In genomic region chr6:39483656-39484055, GRCm38 (mm10) we compare ENCODE assay signal across 25 mouse cellular contexts.
DNase-seq lines count a peak whose midpoint lies in the region; ATAC-seq and TF ChIP-seq lines count a peak whose summit lies in the region.
"Had no signal": no experiment of that assay in that cellular context is flagged by ENCODE, and none has a peak within 500 bp of the region (broad histone marks: within the 10 kb centered on the region; RNA-seq: fewer than 3 reads in every experiment).

No protein-coding gene starts in this region.

- H3K9ac ChIP-seq in heart, adult 2 months (ENCODE audit: low read depth, low read length): no peak overlapping the region
- no peak overlapping the region for H3K9ac ChIP-seq in heart, embryonic 11.5 days (ENCODE audit: low read depth, low read length)
- no peak overlapping the region for H3K9ac ChIP-seq in liver, embryonic 14.5 days (replicated peaks)
- no peak overlapping the region for H3K9ac ChIP-seq in liver, embryonic 11.5 days (ENCODE audit: low read depth, low read length)
- no peak overlapping the region for H3K9ac ChIP-seq in neural tube, embryonic 15.5 days (replicated peaks)
- H3K9ac ChIP-seq: embryonic facial prominence, embryonic 13.5 days; forebrain, embryonic 12.5 days; heart, embryonic 12.5 days; limb, embryonic 15.5 days; lung, embryonic 15.5 days had no signal

- H3K4me1 ChIP-seq in heart, adult 2 months (ENCODE audit: control insufficient read depth, insufficient read depth, low read length): no peaks in the 10 kb centered on the region
- no peaks in the 10 kb centered on the region for H3K4me1 ChIP-seq in heart, embryonic 11.5 days (ENCODE audit: control insufficient read depth, insufficient read depth, low read length)
- H3K4me1 ChIP-seq in liver, embryonic 14.5 days (replicated peaks; ENCODE audit: control insufficient read depth in 2 of 2, insufficient read depth in 2 of 2, low read length in 1 of 2): no peaks in the 10 kb centered on the region
- H3K4me1 ChIP-seq in liver, embryonic 11.5 days (replicated peaks; ENCODE audit: control insufficient read depth, insufficient read depth, low read length): no peaks in the 10 kb centered on the region
- H3K4me1 ChIP-seq in E14TG2a.4 (replicated peaks; ENCODE audit: low read depth, low read length): peaks cover 16% of the 10 kb centered on the region
- peaks cover 6% of the 10 kb centered on the region for H3K4me1 ChIP-seq in neural tube, embryonic 15.5 days
- H3K4me1 ChIP-seq: forebrain, embryonic 12.5 days; heart, embryonic 12.5 days; lung, embryonic 15.5 days; midbrain, embryonic 10.5 days had no signal

- ATAC-seq in heart, embryonic 11.5 days (replicated peaks; ENCODE audit: insufficient number of reproducible peaks, low FRiP score, low TSS enrichment): no peak
- ATAC-seq in liver, embryonic 14.5 days (ENCODE audit: insufficient read depth): no peak
- ATAC-seq in liver, embryonic 11.5 days (replicated peaks; ENCODE audit: low FRiP score): no peak
- no peak for ATAC-seq in neural tube, embryonic 15.5 days (ENCODE audit: low FRiP score)

- H3K79me2 ChIP-seq in heart, adult 2 months (replicated peaks; ENCODE audit: control insufficient read depth, insufficient read depth, low read length): no peaks in the 10 kb centered on the region

- H3K9me3 ChIP-seq in heart, embryonic 11.5 days (replicated peaks; ENCODE audit: control insufficient read depth, low read length): no peaks in the 10 kb centered on the region; the same call in 1 of the 2 replicates
- no peaks in the 10 kb centered on the region for H3K9me3 ChIP-seq in liver, embryonic 14.5 days (ENCODE audit: control insufficient read depth, low read length)
- H3K9me3 ChIP-seq in liver, embryonic 11.5 days (ENCODE audit: control insufficient read depth, low read length): no peaks in the 10 kb centered on the region
- peaks cover 3% of the 10 kb centered on the region; the same call in 1 of the 2 replicates for H3K9me3 ChIP-seq in E14TG2a.4 (ENCODE audit: low read length)
- H3K9me3 ChIP-seq in neural tube, embryonic 15.5 days (replicated peaks): no peaks in the 10 kb centered on the region
- H3K9me3 ChIP-seq: embryonic facial prominence, embryonic 13.5 days; forebrain, embryonic 12.5 days; heart, embryonic 12.5 days; limb, embryonic 15.5 days; lung, embryonic 15.5 days had no signal

- no peak overlapping the region for H3K4me2 ChIP-seq in heart, embryonic 11.5 days
- H3K4me2 ChIP-seq in liver, embryonic 14.5 days (ENCODE audit: low read depth): no peak overlapping the region
- H3K4me2 ChIP-seq in liver, embryonic 11.5 days: no peak overlapping the region
- no peak overlapping the region for H3K4me2 ChIP-seq in neural tube, embryonic 15.5 days
- H3K4me2 ChIP-seq: embryonic facial prominence, embryonic 13.5 days; forebrain, embryonic 12.5 days; heart, embryonic 12.5 days; limb, embryonic 15.5 days; lung, embryonic 15.5 days had no signal

- intact Hi-C loops in heart, adult 2 months (cut with DNase I): no loop called here

- 92% methylated on average over 4 of the region's 4 CpGs for WGBS in heart, adult 2 months
- 93% methylated on average over 4 of the region's 4 CpGs for WGBS in heart, embryonic 11.5 days (ENCODE audit: insufficient replicate concordance)
- 82% methylated on average over 4 of the region's 4 CpGs for WGBS in liver, embryonic 14.5 days (ENCODE audit: insufficient replicate concordance)
- 95% methylated on average over 4 of the region's 4 CpGs for WGBS in liver, embryonic 11.5 days
- WGBS in neural tube, embryonic 15.5 days: 96% methylated on average over 4 of the region's 4 CpGs

- DNase-seq in heart, adult 2 months: no peak
- DNase-seq in liver, embryonic 14.5 days (ENCODE audit: low read depth in 3 of 3, low spot score in 3 of 3): no peak
- DNase-seq in liver, embryonic 11.5 days (ENCODE audit: low spot score): no peak
- DNase-seq in R1 (ENCODE audit: low read depth, low spot score): peak; percentile 84
- no peak for DNase-seq in spleen, adult 18-20 months
- DNase-seq: adrenal gland, adult 2 months; B cell, adult 2 months; cerebellum, adult 11-12 months; cerebellum, postnatal 25 days; embryo, embryonic 11 days; heart, postnatal 10 days; kidney, adult 2 months; kidney, postnatal 10 days; left cerebral cortex, postnatal 4 days had no signal

- TF ChIP-seq EP300 in heart, adult 2 months (IDR thresholded peaks at IDR 0.05; ENCODE audit: insufficient read depth, low read depth, low read length): no peak
- no peak for TF ChIP-seq EP300 in liver, embryonic 14.5 days (IDR thresholded peaks at IDR 0.05; ENCODE audit: low read depth)

- no peaks in the 10 kb centered on the region for H3K36me3 ChIP-seq in heart, adult 2 months (ENCODE audit: control insufficient read depth, insufficient read depth, low read length)
- H3K36me3 ChIP-seq in heart, embryonic 11.5 days (ENCODE audit: control insufficient read depth, insufficient read depth, low read length): peaks cover 45% of the 10 kb centered on the region
- H3K36me3 ChIP-seq in liver, embryonic 14.5 days (replicated peaks; ENCODE audit: control insufficient read depth, insufficient read depth, low read depth): no peaks in the 10 kb centered on the region
- peaks cover 13% of the 10 kb centered on the region for H3K36me3 ChIP-seq in liver, embryonic 11.5 days (ENCODE audit: control insufficient read depth, insufficient read depth, low read length)
- peaks cover 87% of the 10 kb centered on the region for H3K36me3 ChIP-seq in E14TG2a.4 (ENCODE audit: insufficient read depth, low read length)
- H3K36me3 ChIP-seq in neural tube, embryonic 15.5 days: peaks cover 59% of the 10 kb centered on the region

- no peak overlapping the region for H3K4me3 ChIP-seq in heart, adult 2 months
- H3K4me3 ChIP-seq in heart, embryonic 11.5 days (ENCODE audit: low read depth, low read length): no peak overlapping the region
- no peak overlapping the region for H3K4me3 ChIP-seq in liver, embryonic 14.5 days (ENCODE audit: insufficient read depth in 1 of 2, low read depth in 2 of 2, low read length in 2 of 2)
- no peak overlapping the region for H3K4me3 ChIP-seq in liver, embryonic 11.5 days (ENCODE audit: low read depth, low read length)
- H3K4me3 ChIP-seq in E14TG2a.4 (replicated peaks; ENCODE audit: low read length): no peak overlapping the region
- no peak overlapping the region for H3K4me3 ChIP-seq in neural tube, embryonic 15.5 days (replicated peaks)
- H3K4me3 ChIP-seq: embryonic facial prominence, embryonic 13.5 days; erythroblast, embryonic 14.5 days; forebrain, embryonic 12.5 days; heart, embryonic 12.5 days; limb, embryonic 15.5 days; lung, embryonic 15.5 days; midbrain, embryonic 10.5 days had no signal

- H3K27ac ChIP-seq in heart, adult 2 months: no peak overlapping the region
- no peak overlapping the region for H3K27ac ChIP-seq in heart, embryonic 11.5 days (ENCODE audit: low read depth, low read length)
- no peak overlapping the region for H3K27ac ChIP-seq in liver, embryonic 14.5 days
- H3K27ac ChIP-seq in liver, embryonic 11.5 days (ENCODE audit: low read depth, low read length): no peak overlapping the region
- H3K27ac ChIP-seq in neural tube, embryonic 15.5 days (replicated peaks): no peak overlapping the region
- H3K27ac ChIP-seq: embryonic facial prominence, embryonic 13.5 days; forebrain, embryonic 12.5 days; limb, embryonic 15.5 days; lung, embryonic 15.5 days; midbrain, embryonic 10.5 days had no signal

- H3K27me3 ChIP-seq in heart, adult 2 months (ENCODE audit: control insufficient read depth, insufficient read depth, low read length): no peaks in the 10 kb centered on the region
- no peaks in the 10 kb centered on the region for H3K27me3 ChIP-seq in heart, embryonic 11.5 days (ENCODE audit: control insufficient read depth, insufficient read depth, low read length)
- H3K27me3 ChIP-seq in liver, embryonic 14.5 days (ENCODE audit: control insufficient read depth, insufficient read depth, low read length): no peaks in the 10 kb centered on the region
- H3K27me3 ChIP-seq in liver, embryonic 11.5 days (replicated peaks; ENCODE audit: control insufficient read depth, insufficient read depth, low read length): no peaks in the 10 kb centered on the region
- H3K27me3 ChIP-seq in E14TG2a.4 (ENCODE audit: insufficient read depth, low read length): no peaks in the 10 kb centered on the region
- H3K27me3 ChIP-seq in neural tube, embryonic 15.5 days (replicated peaks): no peaks in the 10 kb centered on the region
- H3K27me3 ChIP-seq: CH12.LX; embryonic facial prominence, embryonic 13.5 days; forebrain, embryonic 12.5 days; heart, embryonic 12.5 days; limb, embryonic 15.5 days; lung, embryonic 15.5 days had no signal

- TF ChIP-seq CTCF in heart, adult 2 months (IDR thresholded peaks at IDR 0.05): peak; percentile 26; the same call in 1 of the 2 replicates
- TF ChIP-seq CTCF in liver, embryonic 14.5 days (IDR thresholded peaks at IDR 0.05; ENCODE audit: low read depth): peak; percentile 37; the same call in 1 of the 2 replicates
- peak; percentile 42 for TF ChIP-seq CTCF in E14TG2a.4 (conservative IDR thresholded peaks at IDR 0.05; ENCODE audit: low read length)

- TF ChIP-seq POLR2A in heart, adult 2 months (IDR thresholded peaks at IDR 0.05; ENCODE audit: insufficient read depth, low read depth, low read length): no peak
